Mouse (Mus musculus) heart, postnatal 0 days (tissue): ENCODE data around the gene Doc2a. TPM values are rescaled to one million over a fixed set of nuclear protein-coding genes. Genes with fewer than 3 reads are reported as not detected.

Source experiments
- ATAC-seq: fragments of 200-750 bp; cut with Nextera tagmentation; 2 replicates; pipeline ENCODE4 v1.8.0; 2017; ENCODE audit warnings: low read depth, moderate number of reproducible peaks, moderate library complexity; ENCODE audit not compliant: insufficient read depth
- DNase-seq: peaks from one replicate; pipeline ENCODE4 v3.0.0-alpha.2; 2016; ENCODE audit warnings: low spot score
- H3K27ac ChIP-seq: fragments of 300-500 bp; sonication (generic); 2 replicates; pipeline ENCODE4 v1.5.1; 2014; ENCODE audit warnings: low read depth, mild to moderate bottlenecking
- H3K27me3 ChIP-seq: fragments of 300-500 bp; sonication (generic); 2 replicates; pipeline ENCODE4 v1.6.1; 2014; ENCODE audit warnings: low read length, mixed read lengths; ENCODE audit not compliant: control insufficient read depth, insufficient read depth
- H3K36me3 ChIP-seq: fragments of 300-500 bp; sonication (generic); replicated peaks from 2 replicates; pipeline ENCODE4 v1.6.1; 2014; ENCODE audit warnings: low read length, mixed read lengths; ENCODE audit not compliant: control insufficient read depth, insufficient read depth
- H3K4me1 ChIP-seq: fragments of 300-500 bp; sonication (generic); 2 replicates; pipeline ENCODE4 v1.6.1; 2014; ENCODE audit warnings: antibody characterized with exemption; ENCODE audit not compliant: control insufficient read depth, insufficient read depth
- H3K4me2 ChIP-seq: fragments of 300-500 bp; sonication (generic); 2 replicates; pipeline ENCODE4 v1.6.1; 2014; ENCODE audit warnings: low read depth, mild to moderate bottlenecking, low read length, moderate library complexity
- H3K4me3 ChIP-seq: fragments of 300-500 bp; sonication (generic); 2 replicates; pipeline ENCODE4 v1.5.1; 2014; ENCODE audit warnings: low read depth, low read length
- H3K9ac ChIP-seq: fragments of 300-500 bp; sonication (generic); replicated peaks from 2 replicates; pipeline ENCODE4 v1.6.1; 2014; ENCODE audit warnings: low read depth, low read length, mixed read lengths
- H3K9me3 ChIP-seq: fragments of 300-500 bp; sonication (generic); replicated peaks from 2 replicates; pipeline ENCODE4 v1.6.1; 2016; ENCODE audit warnings: low read length; ENCODE audit not compliant: control insufficient read depth
- CTCF ChIP-seq: IDR thresholded peaks from 2 replicates; pipeline ENCODE4 v1.5.1; 2016; ENCODE audit warnings: antibody characterized with exemption, control low read depth, low read depth
- EP300 ChIP-seq: IDR thresholded peaks from 2 replicates; pipeline ENCODE4 v1.6.1; 2016; ENCODE audit warnings: antibody characterized with exemption, low read depth
- WGBS: fragments of 180-500 bp; shearing (Covaris S2); extraction: QIAGEN DNeasy Blood & Tissue Kit; methylation state at CpG from one replicate; pipeline ENCODE4 v1.1.7; 2014; 5-methylcytosine and 5-hydroxymethylcytosine counted together
- polyA plus RNA-seq: library from polyadenylated mRNA; unstranded; fragments of >200 nt; fragmentation: Nextera tagmentation; extraction: Ambion mirVana; gene quantifications from 2 replicates; pipeline ENCODE4 v1.2.1, GENCODE M21; 2015
- total RNA-seq: library from RNA; depleted of rRNA; stranded (reverse); fragments of >200 nt; gene quantifications from 2 replicates; pipeline ENCODE4 v1.2.3, GENCODE M21; 2014; ENCODE audit warnings: low replicate concordance

The Doc2a gene
- total and polyA plus RNA-seq, 2 experiments from 2014 or later, result 0.73 TPM; not detected in 1

- no peak overlapping the region for H3K4me3 ChIP-seq
- DNase-seq (no peak), ATAC-seq (no peak)
- no peaks in the 10 kb centered on the region for H3K9me3 ChIP-seq
- H3K27ac ChIP-seq, result no peak overlapping the region
- TF ChIP-seq CTCF, result no peak
- TF ChIP-seq EP300, result no peak
- peaks cover 24% of the 10 kb centered on the region for H3K36me3 ChIP-seq
- H3K4me2 ChIP-seq, result no peak overlapping the region
- H3K4me1 ChIP-seq, result peaks cover 22% of the 10 kb centered on the region
- no peak overlapping the region for H3K9ac ChIP-seq
- H3K27me3 ChIP-seq, result no peaks in the 10 kb centered on the region
- 93% methylated on average over 16 of the region's 16 CpGs for WGBS
Observed at GRCm38 (mm10) chr7:126801057-126801422, 46.2 kb upstream of the Doc2a start.

- no peak overlapping the region for H3K9ac ChIP-seq
- H3K4me3 ChIP-seq, result no peak overlapping the region
- TF ChIP-seq CTCF (no peak), EP300 (no peak)
- no peak overlapping the region for H3K27ac ChIP-seq
- no peaks in the 10 kb centered on the region for H3K27me3 ChIP-seq
- DNase-seq (no peak), ATAC-seq (no peak)
- H3K4me1 ChIP-seq, result peaks cover 16% of the 10 kb centered on the region
- H3K9me3 ChIP-seq, result no peaks in the 10 kb centered on the region
- H3K4me2 ChIP-seq, result no peak overlapping the region
- 80% methylated on average over 11 of the region's 11 CpGs for WGBS
- peaks cover 12% of the 10 kb centered on the region; the same call in 1 of the 2 replicates for H3K36me3 ChIP-seq
Observed at GRCm38 (mm10) chr7:126802134-126802889, 44.9 kb upstream of the Doc2a start.

- ATAC-seq (no peak), DNase-seq (no peak)
- TF ChIP-seq EP300 (no peak), CTCF (no peak)
- Histone ChIP-seq H3K9ac (no peak overlapping the region), H3K4me3 (no peak overlapping the region), H3K9me3 (no peaks in the 10 kb centered on the region), H3K36me3 (peaks cover 11% of the 10 kb centered on the region; the same call in 1 of the 2 replicates), H3K27me3 (no peaks in the 10 kb centered on the region), H3K4me1 (peaks cover 10% of the 10 kb centered on the region; the same call in 1 of the 2 replicates), H3K27ac (no peak overlapping the region), H3K4me2 (no peak overlapping the region)
- WGBS, result 82% methylated on average over 6 of the region's 6 CpGs
Observed at GRCm38 (mm10) chr7:126803181-126803580, 44.0 kb upstream of the Doc2a start.

GRCm38 (mm10) chr7:126803751-126804150, 43.5 kb upstream of the Doc2a start:
- Histone ChIP-seq H3K9ac (no peak overlapping the region), H3K9me3 (no peaks in the 10 kb centered on the region), H3K4me2 (no peak overlapping the region), H3K36me3 (peaks cover 11% of the 10 kb centered on the region; the same call in 1 of the 2 replicates), H3K4me1 (peaks cover 10% of the 10 kb centered on the region; the same call in 1 of the 2 replicates), H3K4me3 (no peak overlapping the region), H3K27me3 (no peaks in the 10 kb centered on the region), H3K27ac (no peak overlapping the region)
- no peak for TF ChIP-seq CTCF
- DNase-seq, result no peak
- no peak for ATAC-seq

- DNase-seq (no peak), ATAC-seq (no peak)
- H3K27me3 ChIP-seq, result no peaks in the 10 kb centered on the region
- H3K9me3 ChIP-seq, result no peaks in the 10 kb centered on the region
- H3K4me2 ChIP-seq, result no peak overlapping the region
- no peaks in the 10 kb centered on the region; the same call in none of the 2 replicates for H3K4me1 ChIP-seq
- no peak overlapping the region for H3K4me3 ChIP-seq
- TF ChIP-seq CTCF (no peak), EP300 (no peak)
- peaks cover 11% of the 10 kb centered on the region; the same call in 1 of the 2 replicates for H3K36me3 ChIP-seq
- no peak overlapping the region for H3K27ac ChIP-seq
- 56% methylated on average over 6 of the region's 6 CpGs for WGBS
- H3K9ac ChIP-seq, result no peak overlapping the region
Observed at GRCm38 (mm10) chr7:126806956-126807355, 40.3 kb upstream of the Doc2a start.
